Mouse (Mus musculus): ENCODE measurements at regions not wholly inside any gene's neighbourhood (a gene's known extent, or its start where the extent isn't known, plus 50 kb on each side); places are given as distances from the start of the nearest gene placed in this dataset.

DNA sequence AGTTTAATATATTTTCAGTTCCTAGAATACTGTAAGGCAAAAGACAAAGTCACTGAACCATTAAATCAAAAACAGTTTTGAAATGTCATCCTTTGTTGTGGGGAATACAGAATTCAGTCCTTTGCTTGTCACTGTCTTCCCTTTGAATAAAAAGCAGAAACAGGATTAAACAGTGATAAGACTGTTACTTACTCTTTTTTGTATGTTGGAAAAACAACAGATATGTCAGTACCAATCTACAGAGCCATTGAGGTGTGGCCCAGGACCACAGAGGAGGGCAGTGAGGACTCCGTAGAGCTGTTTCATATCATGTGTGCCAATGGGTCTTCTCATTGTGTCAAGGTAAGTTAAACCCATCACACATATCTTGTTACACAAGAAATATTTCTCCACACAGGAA lies 55.6 kb upstream of the Mbnl1 start:
- H3K36me3 ChIP-seq (ENCODE audit: control insufficient read depth, insufficient read depth), result no peaks in the 10 kb centered on the region
- H3ac ChIP-seq (ENCODE audit: control insufficient read depth, insufficient read length), result no peak overlapping the region
- H3K27me3 ChIP-seq (ENCODE audit: control insufficient read depth, insufficient read depth, insufficient read length), result no peaks in the 10 kb centered on the region
- H3K4me3 ChIP-seq, result no peak overlapping the region
- H3K79me2 ChIP-seq (ENCODE audit: control insufficient read depth, insufficient read depth), result no peaks in the 10 kb centered on the region
- H3K4me2 ChIP-seq (ENCODE audit: low read depth), result no peak overlapping the region
- TF ChIP-seq USF1 (IDR thresholded peaks at IDR 0.05; ENCODE audit: low read depth), result no peak
- TF ChIP-seq REST (IDR thresholded peaks at IDR 0.05; ENCODE audit: insufficient read depth, insufficient read length), result no peak
- no peak for TF ChIP-seq CEBPB (IDR thresholded peaks at IDR 0.05; ENCODE audit: insufficient read depth, poor library complexity, severe bottlenecking)
- no peak for TF ChIP-seq MYOG (IDR thresholded peaks at IDR 0.05; ENCODE audit: control insufficient read depth in 1 of 3, insufficient read depth in 1 of 3, insufficient read length in 2 of 3, low read depth in 2 of 3)
- no peak for TF ChIP-seq SRF (IDR thresholded peaks at IDR 0.05; ENCODE audit: control insufficient read depth, insufficient read length, low read depth)
- TF ChIP-seq POLR2A (IDR thresholded peaks at IDR 0.05; ENCODE audit: insufficient read length, low read depth), result no peak
- TF ChIP-seq MYOD1 (IDR thresholded peaks at IDR 0.05; ENCODE audit: control insufficient read depth in 1 of 3, insufficient read length in 2 of 3, low read depth in 2 of 3), result no peak
- TF ChIP-seq E2F4 (IDR thresholded peaks at IDR 0.05; ENCODE audit: insufficient read depth), result no peak
- no peak for TF ChIP-seq TCF3 (IDR thresholded peaks at IDR 0.05; ENCODE audit: insufficient read length, low read depth)

DNA sequence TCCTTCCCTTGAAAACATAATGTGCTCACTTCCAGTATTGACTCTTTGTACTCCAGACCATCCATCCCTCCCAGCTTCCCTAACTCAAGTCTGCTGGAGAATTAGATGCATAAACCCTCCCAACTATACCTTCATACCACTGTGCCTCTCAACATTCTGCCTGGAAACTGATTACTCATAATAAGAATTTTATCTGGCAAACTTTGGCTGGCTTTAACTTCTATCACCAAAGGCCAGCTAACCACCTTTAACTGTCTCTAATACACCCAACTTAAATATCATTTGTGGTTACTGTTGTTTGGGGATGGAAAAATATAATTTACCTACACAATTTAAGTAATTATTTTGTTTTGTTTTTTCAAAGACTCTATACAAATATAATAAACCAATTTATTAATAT lies 54.0 kb upstream of the Mbnl1 start:
- TF ChIP-seq TCF12 (IDR thresholded peaks at IDR 0.05; ENCODE audit: insufficient read depth, poor library complexity, severe bottlenecking), result no peak
- TF ChIP-seq MYOG (IDR thresholded peaks at IDR 0.05; ENCODE audit: control insufficient read depth in 1 of 3, insufficient read depth in 1 of 3, insufficient read length in 2 of 3, low read depth in 2 of 3), result no peak
- no peak for TF ChIP-seq USF1 (IDR thresholded peaks at IDR 0.05; ENCODE audit: low read depth)
- TF ChIP-seq REST (IDR thresholded peaks at IDR 0.05; ENCODE audit: insufficient read depth, insufficient read length), result no peak
- TF ChIP-seq POLR2AphosphoS2 (IDR thresholded peaks at IDR 0.05; ENCODE audit: insufficient read length, low read depth), result no peak
- TF ChIP-seq E2F4 (IDR thresholded peaks at IDR 0.05; ENCODE audit: insufficient read depth), result no peak
- TF ChIP-seq TCF3 (IDR thresholded peaks at IDR 0.05; ENCODE audit: insufficient read length, low read depth), result no peak
- TF ChIP-seq SRF (IDR thresholded peaks at IDR 0.05; ENCODE audit: control insufficient read depth, insufficient read length, low read depth), result no peak
- no peak for TF ChIP-seq MYOD1 (IDR thresholded peaks at IDR 0.05; ENCODE audit: control insufficient read depth in 1 of 3, insufficient read length in 2 of 3, low read depth in 2 of 3)
- no peak for TF ChIP-seq MAX (IDR thresholded peaks at IDR 0.05; ENCODE audit: low read depth)
- TF ChIP-seq POLR2A (IDR thresholded peaks at IDR 0.05; ENCODE audit: insufficient read length, low read depth), result no peak
- TF ChIP-seq CEBPB (IDR thresholded peaks at IDR 0.05; ENCODE audit: insufficient read depth, poor library complexity, severe bottlenecking), result no peak
- no peak overlapping the region for H3K4me3 ChIP-seq
- H3K27me3 ChIP-seq (ENCODE audit: control insufficient read depth, insufficient read depth, insufficient read length), result no peaks in the 10 kb centered on the region
- no peaks in the 10 kb centered on the region for H3K79me2 ChIP-seq (ENCODE audit: control insufficient read depth, insufficient read depth)
- no peak overlapping the region for H3K4me2 ChIP-seq (ENCODE audit: low read depth)
- H3K36me3 ChIP-seq (ENCODE audit: control insufficient read depth, insufficient read depth), result no peaks in the 10 kb centered on the region
- H3ac ChIP-seq (ENCODE audit: control insufficient read depth, insufficient read length), result no peak overlapping the region

DNA sequence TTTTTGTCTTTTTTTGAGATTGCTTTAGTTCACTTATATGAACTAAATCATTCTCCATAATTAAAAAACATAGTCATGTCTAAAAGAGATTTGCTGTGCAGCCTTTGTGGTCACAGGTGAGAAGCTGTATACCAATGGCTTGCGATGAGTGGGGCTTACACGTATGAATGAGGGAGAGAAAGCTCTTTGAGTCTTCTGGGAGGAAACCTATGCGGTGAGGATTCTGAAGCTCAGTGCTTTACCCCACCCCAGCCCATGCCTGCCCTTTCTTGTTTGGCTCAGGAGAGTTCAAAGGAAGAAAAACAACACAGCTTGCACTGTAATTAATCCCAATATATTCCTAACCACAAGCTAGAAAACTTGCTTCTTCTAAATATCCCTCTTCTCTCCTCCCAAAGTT lies 53.4 kb upstream of the Mbnl1 start:
- TF ChIP-seq SRF (IDR thresholded peaks at IDR 0.05; ENCODE audit: control insufficient read depth, insufficient read length, low read depth) (no peak), REST (IDR thresholded peaks at IDR 0.05; ENCODE audit: insufficient read depth, insufficient read length) (no peak), MYOD1 (IDR thresholded peaks at IDR 0.05; ENCODE audit: control insufficient read depth in 1 of 3, insufficient read length in 2 of 3, low read depth in 2 of 3) (no peak), TCF12 (IDR thresholded peaks at IDR 0.05; ENCODE audit: insufficient read depth, poor library complexity, severe bottlenecking) (no peak), USF1 (IDR thresholded peaks at IDR 0.05; ENCODE audit: low read depth) (no peak), POLR2A (IDR thresholded peaks at IDR 0.05; ENCODE audit: insufficient read length, low read depth) (no peak), E2F4 (IDR thresholded peaks at IDR 0.05; ENCODE audit: insufficient read depth) (no peak), MAX (IDR thresholded peaks at IDR 0.05; ENCODE audit: low read depth) (no peak), TCF3 (IDR thresholded peaks at IDR 0.05; ENCODE audit: insufficient read length, low read depth) (no peak), CEBPB (IDR thresholded peaks at IDR 0.05; ENCODE audit: insufficient read depth, poor library complexity, severe bottlenecking) (no peak), MYOG (IDR thresholded peaks at IDR 0.05; ENCODE audit: control insufficient read depth in 1 of 3, insufficient read depth in 1 of 3, insufficient read length in 2 of 3, low read depth in 2 of 3) (no peak), POLR2AphosphoS2 (IDR thresholded peaks at IDR 0.05; ENCODE audit: insufficient read length, low read depth) (no peak)
- Histone ChIP-seq H3K27me3 (ENCODE audit: control insufficient read depth, insufficient read depth, insufficient read length) (no peaks in the 10 kb centered on the region), H3K4me3 (no peak overlapping the region), H3ac (ENCODE audit: control insufficient read depth, insufficient read length) (no peak overlapping the region), H3K4me2 (ENCODE audit: low read depth) (no peak overlapping the region), H3K79me2 (ENCODE audit: control insufficient read depth, insufficient read depth) (no peaks in the 10 kb centered on the region), H3K36me3 (ENCODE audit: control insufficient read depth, insufficient read depth) (no peaks in the 10 kb centered on the region)
